In the genomic region with DNA sequence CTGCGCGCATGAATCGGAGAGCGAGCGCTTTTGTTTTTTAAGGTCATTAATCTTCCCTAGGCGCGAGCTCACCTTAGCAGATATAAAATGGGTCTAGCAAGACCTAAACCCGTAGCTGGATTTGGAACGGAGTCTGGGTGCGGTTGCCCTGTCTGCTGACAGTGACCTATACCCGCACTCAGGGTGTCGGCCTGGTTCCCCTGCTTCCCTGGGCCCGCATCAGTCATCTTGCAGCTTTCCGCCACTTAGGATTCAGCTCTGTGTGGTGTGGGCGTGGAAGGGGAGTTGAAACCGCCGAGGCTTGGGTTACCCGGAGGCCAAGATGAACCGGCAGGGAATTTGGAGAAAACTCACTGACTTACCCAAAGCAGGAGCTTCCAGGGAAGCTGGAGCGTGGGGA, we compare ENCODE assay signal across 8 mouse cellular contexts. TPM values are rescaled to one million over a fixed set of nuclear protein-coding genes. Genes with fewer than 3 reads are reported as not detected.
A peak's percentile ranks its signal among the peaks of the same experiment; 100 is the strongest.
DNase-seq lines count a peak whose midpoint lies in the region; ATAC-seq lines count a peak whose summit lies in the region.

No protein-coding gene starts in this region.

- peak overlapping the region; percentile 69; the same call in 1 of the 2 replicates for H3K27ac ChIP-seq in forebrain, embryonic 12.5 days
- H3K27ac ChIP-seq in neural tube, embryonic 13.5 days (replicated peaks), result peak overlapping the region; percentile 88

- peak overlapping the region; percentile 88 for H3K4me3 ChIP-seq in forebrain, embryonic 12.5 days (replicated peaks)
- H3K4me3 ChIP-seq in neural tube, embryonic 13.5 days, result peak overlapping the region; percentile 93

- H3K4me1 ChIP-seq in forebrain, embryonic 12.5 days, result peaks cover 20% of the 10 kb centered on the region
- peaks cover 44% of the 10 kb centered on the region for H3K4me1 ChIP-seq in neural tube, embryonic 13.5 days (replicated peaks)

- H3K36me3 ChIP-seq in forebrain, embryonic 12.5 days (replicated peaks), result peaks cover 9% of the 10 kb centered on the region; the same call in 1 of the 2 replicates
- peaks cover 10% of the 10 kb centered on the region; the same call in 1 of the 2 replicates for H3K36me3 ChIP-seq in neural tube, embryonic 13.5 days

- peak; percentile 71 for DNase-seq in MN1 (ENCODE audit: low spot score)
- DNase-seq in heart, postnatal 10 days, result peak; percentile 54 to 70
- DNase-seq in kidney, postnatal 25 days, result peak; percentile 48 to 67
- DNase-seq in lung, adult 18-20 months, result peak; percentile 54 to 67
- DNase-seq in thymus, postnatal 10 days (ENCODE audit: low spot score in 2 of 2), result peak; percentile 33 to 43

- peak; percentile 72 for ATAC-seq in cerebellum, adult (ENCODE audit: insufficient number of reproducible peaks, low FRiP score, low TSS enrichment)
- ATAC-seq in forebrain, embryonic 12.5 days (ENCODE audit: low FRiP score), result peak; percentile 75
- peak; percentile 81 for ATAC-seq in neural tube, embryonic 13.5 days (ENCODE audit: low read depth)

- H3K9ac ChIP-seq in forebrain, embryonic 12.5 days, result peak overlapping the region; percentile 87
- peak overlapping the region; percentile 94 for H3K9ac ChIP-seq in neural tube, embryonic 13.5 days

- WGBS in forebrain, embryonic 12.5 days, result under 1% methylated on average over 20 of the region's 20 CpGs
- WGBS in neural tube, embryonic 13.5 days, result 0% methylated on average over 20 of the region's 20 CpGs

- no peaks in the 10 kb centered on the region for H3K9me3 ChIP-seq in forebrain, embryonic 12.5 days
- no peaks in the 10 kb centered on the region for H3K9me3 ChIP-seq in neural tube, embryonic 13.5 days

- intact Hi-C loops in heart, postnatal 10 days (cut with DNase I), result no loop called here

- peak overlapping the region; percentile 68 for H3K4me2 ChIP-seq in forebrain, embryonic 12.5 days
- peak overlapping the region; percentile 79 for H3K4me2 ChIP-seq in neural tube, embryonic 13.5 days

- H3K27me3 ChIP-seq in forebrain, embryonic 12.5 days, result no peaks in the 10 kb centered on the region
- no peaks in the 10 kb centered on the region for H3K27me3 ChIP-seq in neural tube, embryonic 13.5 days

RNA-seq across cellular contexts. Expression of a gene that starts 0.6 kb away (rescaled TPM):
- 16.9 and 18.1 TPM in 2 replicates for polyA plus RNA-seq in forebrain, embryonic 12.5 days (2016; fragmentation: Nextera tagmentation; extraction: Ambion mirVana)
- total RNA-seq in heart, postnatal 10 days (2021), result 10 to 100 TPM; 18.1 to 20.2 TPM
- 32.4 and 33.1 TPM in 2 replicates for polyA plus RNA-seq in neural tube, embryonic 13.5 days (2015; fragmentation: Nextera tagmentation; extraction: Ambion mirVana)

RNA-seq across cellular contexts. Expression of a gene that starts 18.4 kb away (rescaled TPM):
- 0.20 and 0.21 TPM in 2 replicates for polyA plus RNA-seq in forebrain, embryonic 12.5 days (2016; fragmentation: Nextera tagmentation; extraction: Ambion mirVana)
- total RNA-seq in heart, postnatal 10 days (2021), result not detected
- 0.84 and 0.96 TPM in 2 replicates for polyA plus RNA-seq in neural tube, embryonic 13.5 days (2015; fragmentation: Nextera tagmentation; extraction: Ambion mirVana)

RNA-seq across cellular contexts. Expression of a gene that starts 34.5 kb away (rescaled TPM):
- 27.1 and 27.9 TPM in 2 replicates for polyA plus RNA-seq in forebrain, embryonic 12.5 days (2016; fragmentation: Nextera tagmentation; extraction: Ambion mirVana)
- 10 to 100 TPM; 10.4 to 14.1 TPM for total RNA-seq in heart, postnatal 10 days (2021)
- 17.2 and 18.5 TPM in 2 replicates for polyA plus RNA-seq in neural tube, embryonic 13.5 days (2015; fragmentation: Nextera tagmentation; extraction: Ambion mirVana)

Comparison
In these comparisons a context has a peak if more than half of its experiments do, and no peak if none do; other contexts are left out.
1. Peak in every context shown above with its lines: DNase-seq, ATAC-seq, H3K4me3 ChIP-seq and H3K27ac ChIP-seq.